Mouse (Mus musculus) kidney, adult 11 months (tissue): ENCODE measurements around the gene Sema4d.

ENCODE experiments used
- DNase-seq: peaks from one replicate; pipeline ENCODE4 v3.0.0; 2022

Sema4d gene

GRCm38 (mm10) chr13:51752346-51753167 is 41.0 kb downstream of the Sema4d start:
- DNase-seq = no peak

GRCm38 (mm10) chr13:51749578-51750345 is 43.8 kb downstream of the Sema4d start:
- no peak for DNase-seq

GRCm38 (mm10) chr13:51748009-51748552 is 45.5 kb downstream of the Sema4d start:
- DNase-seq = peak; percentile 63

GRCm38 (mm10) chr13:51747069-51747468 is 46.5 kb downstream of the Sema4d start:
- DNase-seq = no peak

GRCm38 (mm10) chr13:51745862-51746261 is 47.7 kb downstream of the Sema4d start:
- no peak for DNase-seq

GRCm38 (mm10) chr13:51743855-51744254 is 49.7 kb downstream of the Sema4d start:
- DNase-seq = no peak

- no peak for DNase-seq
Measured at GRCm38 (mm10) chr13:51742551-51743052, 50.9 kb downstream of the Sema4d start.

- no peak for DNase-seq
Measured at GRCm38 (mm10) chr13:51740776-51741175, 52.8 kb downstream of the Sema4d start.

- peak; percentile 69 for DNase-seq
Measured at GRCm38 (mm10) chr13:51739713-51740112, 53.8 kb downstream of the Sema4d start.

- DNase-seq = no peak
Measured at GRCm38 (mm10) chr13:51738531-51739117, 54.9 kb downstream of the Sema4d start.

GRCm38 (mm10) chr13:51737949-51738513 is 55.5 kb downstream of the Sema4d start:
- DNase-seq = no peak

GRCm38 (mm10) chr13:51737033-51737948 is 56.3 kb downstream of the Sema4d start:
- DNase-seq = no peak

- no peak for DNase-seq
Measured at GRCm38 (mm10) chr13:51736007-51736911, 57.3 kb downstream of the Sema4d start.

- no peak for DNase-seq
Measured at GRCm38 (mm10) chr13:51734556-51734955, 59.0 kb downstream of the Sema4d start.

GRCm38 (mm10) chr13:51732097-51732664 is 61.4 kb downstream of the Sema4d start:
- DNase-seq = no peak

GRCm38 (mm10) chr13:51731474-51731873 is 62.1 kb downstream of the Sema4d start:
- no peak for DNase-seq

GRCm38 (mm10) chr13:51729887-51730361 is 63.6 kb downstream of the Sema4d start:
- DNase-seq = no peak

- no peak for DNase-seq
Measured at GRCm38 (mm10) chr13:51727364-51727763, 66.2 kb downstream of the Sema4d start.

- no peak for DNase-seq
Measured at GRCm38 (mm10) chr13:51725926-51726574, 67.5 kb downstream of the Sema4d start.
